ENCODE assay signal across 19 mouse cellular contexts in the genomic region with DNA sequence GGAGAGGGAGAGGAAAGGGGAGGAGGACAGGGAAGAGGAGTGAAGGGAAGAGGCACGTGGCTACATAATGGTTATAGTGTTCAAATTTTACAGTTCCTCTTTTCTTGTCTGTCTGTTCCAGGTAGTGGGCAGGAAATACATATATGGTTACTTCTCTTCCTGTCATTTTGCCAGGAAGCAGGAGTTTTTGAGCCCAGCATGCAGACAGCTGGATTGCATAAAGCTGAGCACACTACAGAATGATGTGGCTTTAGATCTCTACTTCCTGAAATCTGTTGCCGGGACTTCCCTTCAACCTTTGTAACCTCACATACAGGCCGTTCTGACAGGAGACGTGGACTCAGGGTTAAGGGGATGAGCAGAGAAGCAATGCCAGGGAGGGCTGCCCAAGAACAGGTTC.
DNase-seq lines count a peak whose midpoint lies in the region; ATAC-seq and TF ChIP-seq lines count a peak whose summit lies in the region.
"Had no signal": no experiment of that assay in that cellular context is flagged by ENCODE, and none has a peak within 500 bp of the region (broad histone marks: within the 10 kb centered on the region; RNA-seq: fewer than 3 reads in every experiment).

No protein-coding gene starts in this region.

- no peaks in the 10 kb centered on the region for H3K9me3 ChIP-seq in intestine, embryonic 15.5 days
- H3K9me3 ChIP-seq in intestine, postnatal 0 days (ENCODE audit: control insufficient read depth), result no peaks in the 10 kb centered on the region
- H3K9me3 ChIP-seq: liver, embryonic 15.5 days; midbrain, embryonic 15.5 days; neural tube, embryonic 15.5 days had no signal

- WGBS in intestine, embryonic 15.5 days, result 33% methylated on average over 4 of the region's 4 CpGs
- 19% methylated on average over 4 of the region's 4 CpGs for WGBS in intestine, postnatal 0 days
- WGBS in spleen, adult 2 months, result under 1% methylated on average over 4 of the region's 4 CpGs

- TF ChIP-seq POLR2A in spleen, adult 2 months (IDR thresholded peaks at IDR 0.05; ENCODE audit: low read depth, low read length), result no peak

- no peak overlapping the region for H3K4me2 ChIP-seq in intestine, embryonic 15.5 days (replicated peaks)
- H3K4me2 ChIP-seq in intestine, postnatal 0 days (replicated peaks; ENCODE audit: low read depth), result no peak overlapping the region
- H3K4me2 ChIP-seq: liver, embryonic 15.5 days; midbrain, embryonic 15.5 days; neural tube, embryonic 15.5 days had no signal

- H3K4me3 ChIP-seq in intestine, embryonic 15.5 days (replicated peaks), result no peak overlapping the region
- H3K4me3 ChIP-seq in intestine, postnatal 0 days (ENCODE audit: low read depth, low read length), result no peak overlapping the region
- H3K4me3 ChIP-seq in spleen, adult 2 months (ENCODE audit: extremely low read depth, insufficient read depth, insufficient read length), result no peak overlapping the region; the same call in 1 of the 2 replicates
- H3K4me3 ChIP-seq: erythroblast, embryonic 14.5 days; left cerebral cortex, adult 2 months; liver, embryonic 15.5 days; midbrain, embryonic 15.5 days; neural tube, embryonic 15.5 days had no signal

- TF ChIP-seq CTCF in intestine, postnatal 0 days (IDR thresholded peaks at IDR 0.05; ENCODE audit: low read depth), result no peak
- TF ChIP-seq CTCF in spleen, adult 2 months (IDR thresholded peaks at IDR 0.05; ENCODE audit: extremely low read depth, insufficient read depth, insufficient read length, insufficient replicate concordance), result no peak

- ATAC-seq in intestine, embryonic 15.5 days, result 0 out of 2 replicates have a peak, but pooled peaks have one; percentile 32
- no peak for ATAC-seq in intestine, postnatal 0 days
- ATAC-seq in hematopoietic stem cell, adult 5-6 weeks (replicated peaks in 1 of 2; ENCODE audit: insufficient read depth in 1 of 2, low FRiP score in 2 of 2, low TSS enrichment in 1 of 2, low read depth in 1 of 2, poor library complexity in 2 of 2, severe bottlenecking in 2 of 2), result peak; percentile 94 to 95
- peak; percentile 86 for ATAC-seq in neutrophil, adult 5-6 weeks (ENCODE audit: extremely low read depth, insufficient number of reproducible peaks, low FRiP score, poor library complexity, severe bottlenecking)
- ATAC-seq: midbrain, embryonic 15.5 days had no signal

- H3K4me1 ChIP-seq in intestine, embryonic 15.5 days (replicated peaks), result no peaks in the 10 kb centered on the region
- no peaks in the 10 kb centered on the region for H3K4me1 ChIP-seq in intestine, postnatal 0 days (replicated peaks; ENCODE audit: control insufficient read depth, insufficient read depth, low read length)
- peaks cover 12% of the 10 kb centered on the region; the same call in 1 of the 2 replicates for H3K4me1 ChIP-seq in spleen, adult 2 months (ENCODE audit: control insufficient read depth, insufficient read depth, insufficient read length)
- H3K4me1 ChIP-seq: liver, embryonic 15.5 days had no signal

- H3K27me3 ChIP-seq in intestine, embryonic 15.5 days (replicated peaks), result no peaks in the 10 kb centered on the region
- H3K27me3 ChIP-seq in intestine, postnatal 0 days (replicated peaks; ENCODE audit: control insufficient read depth, insufficient read depth, low read length), result no peaks in the 10 kb centered on the region
- H3K27me3 ChIP-seq in spleen, adult 2 months (ENCODE audit: control insufficient read depth, insufficient read depth, low read length), result no peaks in the 10 kb centered on the region
- H3K27me3 ChIP-seq: liver, embryonic 15.5 days; midbrain, embryonic 15.5 days; neural tube, embryonic 15.5 days had no signal

- intact Hi-C loops in left cerebral cortex, postnatal 25 days (cut with DNase I), result no loop called here

- H3K9ac ChIP-seq in intestine, embryonic 15.5 days, result no peak overlapping the region
- no peak overlapping the region for H3K9ac ChIP-seq in intestine, postnatal 0 days (ENCODE audit: low read depth, low read length)
- H3K9ac ChIP-seq: liver, embryonic 15.5 days; midbrain, embryonic 15.5 days; neural tube, embryonic 15.5 days had no signal

- H3K27ac ChIP-seq in intestine, embryonic 15.5 days, result no peak overlapping the region
- no peak overlapping the region for H3K27ac ChIP-seq in intestine, postnatal 0 days (ENCODE audit: low read depth, low read length)
- peak overlapping the region; percentile 39 for H3K27ac ChIP-seq in spleen, adult 2 months (ENCODE audit: insufficient read depth, low read length)
- H3K27ac ChIP-seq: left cerebral cortex, adult 2 months; liver, embryonic 15.5 days; midbrain, embryonic 15.5 days; neural tube, embryonic 15.5 days had no signal

- H3K36me3 ChIP-seq in intestine, embryonic 15.5 days, result no peaks in the 10 kb centered on the region
- no peaks in the 10 kb centered on the region for H3K36me3 ChIP-seq in intestine, postnatal 0 days (ENCODE audit: control insufficient read depth, insufficient read depth)
- H3K36me3 ChIP-seq in spleen, adult 2 months (ENCODE audit: control insufficient read depth, insufficient read depth, low read length), result no peaks in the 10 kb centered on the region
- H3K36me3 ChIP-seq: liver, embryonic 15.5 days; midbrain, embryonic 15.5 days; neural tube, embryonic 15.5 days had no signal

- peak in 1 of 2 experiments; percentile 40 for DNase-seq in spleen, adult 2 months (ENCODE audit: low read depth in 1 of 2, low spot score in 2 of 2)
- no peak for DNase-seq in spleen, postnatal 4 days (ENCODE audit: low spot score in 2 of 2)
- DNase-seq in left cerebral cortex, postnatal 25 days (ENCODE audit: low spot score in 2 of 2), result no peak
- no peak for DNase-seq in MN1 (ENCODE audit: low spot score)
- DNase-seq: adrenal gland, postnatal 14 days; heart, adult 18-20 months; heart, postnatal 14 days; kidney, postnatal 36 days; right cerebral cortex, adult 18-20 months; thymus, postnatal 14 days had no signal
